Mouse (Mus musculus): ENCODE data around the gene Cpeb1. TPM values are rescaled to one million over a fixed set of nuclear protein-coding genes. Genes with fewer than 3 reads are reported as not detected.

The Cpeb1 gene
- total RNA-seq, 2 experiments from 2014 or later = not detected

GRCm38 (mm10) chr7:81372337-81372920 is 82.8 kb downstream of the Cpeb1 start:
- 0 out of 2 replicates have a peak, but pooled peaks have one; percentile 17 for ATAC-seq (replicated peaks; ENCODE audit: poor library complexity, severe bottlenecking)

GRCm38 (mm10) chr7:81371811-81372210 is 83.5 kb downstream of the Cpeb1 start:
- peak; percentile 48 for ATAC-seq (replicated peaks; ENCODE audit: poor library complexity, severe bottlenecking)

- ATAC-seq (replicated peaks; ENCODE audit: poor library complexity, severe bottlenecking) = no peak
Measured at GRCm38 (mm10) chr7:81369724-81370123, 85.5 kb downstream of the Cpeb1 start.

- no peak for ATAC-seq (replicated peaks; ENCODE audit: poor library complexity, severe bottlenecking)
Measured at GRCm38 (mm10) chr7:81367946-81368345, 87.3 kb downstream of the Cpeb1 start.

- no peak for ATAC-seq (replicated peaks; ENCODE audit: poor library complexity, severe bottlenecking)
Measured at GRCm38 (mm10) chr7:81356975-81357374, 98.3 kb downstream of the Cpeb1 start.

GRCm38 (mm10) chr7:81356360-81356759 is 98.9 kb downstream of the Cpeb1 start:
- no peak for ATAC-seq (replicated peaks; ENCODE audit: poor library complexity, severe bottlenecking)

- no peak for ATAC-seq (replicated peaks; ENCODE audit: poor library complexity, severe bottlenecking)
Measured at GRCm38 (mm10) chr7:81355746-81356145, 99.5 kb downstream of the Cpeb1 start.

- ATAC-seq (replicated peaks; ENCODE audit: poor library complexity, severe bottlenecking) = no peak
Measured at GRCm38 (mm10) chr7:81351826-81352225, 103.4 kb downstream of the Cpeb1 start.

- peak; percentile 56 for ATAC-seq (replicated peaks; ENCODE audit: poor library complexity, severe bottlenecking)
Measured at GRCm38 (mm10) chr7:81348206-81348605, 107.1 kb downstream of the Cpeb1 start.

- ATAC-seq (replicated peaks; ENCODE audit: poor library complexity, severe bottlenecking) = no peak; the same call in 1 of the 2 replicates
Measured at GRCm38 (mm10) chr7:81345447-81346170, 109.7 kb downstream of the Cpeb1 start.

GRCm38 (mm10) chr7:81344544-81345446 is 110.5 kb downstream of the Cpeb1 start, which contains the start of gene Rps17:
TSS of gene Rps17 (minus strand) at chr7:81345254.
- peak; percentile 81 for ATAC-seq (replicated peaks; ENCODE audit: poor library complexity, severe bottlenecking)

- no peak for ATAC-seq (replicated peaks; ENCODE audit: poor library complexity, severe bottlenecking)
Measured at GRCm38 (mm10) chr7:81343831-81344230, 111.4 kb downstream of the Cpeb1 start.

- no peak for ATAC-seq (replicated peaks; ENCODE audit: poor library complexity, severe bottlenecking)
Measured at GRCm38 (mm10) chr7:81343316-81343715, 111.9 kb downstream of the Cpeb1 start.

GRCm38 (mm10) chr7:81342356-81343094 is 112.7 kb downstream of the Cpeb1 start:
- ATAC-seq (replicated peaks; ENCODE audit: poor library complexity, severe bottlenecking) = no peak

GRCm38 (mm10) chr7:81341563-81341962 is 113.7 kb downstream of the Cpeb1 start:
- ATAC-seq (replicated peaks; ENCODE audit: poor library complexity, severe bottlenecking) = 0 out of 2 replicates have a peak, but pooled peaks have one; percentile 21

- ATAC-seq (replicated peaks; ENCODE audit: poor library complexity, severe bottlenecking) = peak; percentile 57
Measured at GRCm38 (mm10) chr7:81339783-81340182, 115.5 kb downstream of the Cpeb1 start.

GRCm38 (mm10) chr7:81338522-81338873 is 116.8 kb downstream of the Cpeb1 start:
- ATAC-seq (replicated peaks; ENCODE audit: poor library complexity, severe bottlenecking) = no peak

GRCm38 (mm10) chr7:81337785-81338521 is 117.3 kb downstream of the Cpeb1 start:
- no peak for ATAC-seq (replicated peaks; ENCODE audit: poor library complexity, severe bottlenecking)

GRCm38 (mm10) chr7:81336432-81336786 is 118.9 kb downstream of the Cpeb1 start:
- peak; percentile 45; the same call in 1 of the 2 replicates for ATAC-seq (replicated peaks; ENCODE audit: poor library complexity, severe bottlenecking)
